ENCODE assay signal across 10 mouse cellular contexts in genomic region chr15:85673506-85673905, GRCm38 (mm10).
DNase-seq lines count a peak whose midpoint lies in the region; ATAC-seq and TF ChIP-seq lines count a peak whose summit lies in the region.
"Had no signal": no experiment of that assay in that cellular context is flagged by ENCODE, and none has a peak within 500 bp of the region (broad histone marks: within the 10 kb centered on the region; RNA-seq: fewer than 3 reads in every experiment).

No protein-coding gene starts in this region.

- H3K4me3 ChIP-seq in heart, postnatal 0 days (ENCODE audit: low read depth, low read length) = peak overlapping the region; percentile 84
- peak overlapping the region; percentile 2 for H3K4me3 ChIP-seq in testis, adult 2 months (ENCODE audit: control insufficient read depth, low read depth, low read length)
- H3K4me3 ChIP-seq in intestine, embryonic 15.5 days (replicated peaks) = peak overlapping the region; percentile 20
- H3K4me3 ChIP-seq in stomach, postnatal 0 days (ENCODE audit: low read depth, low read length) = peak overlapping the region; percentile 91

- TF ChIP-seq POLR2A in testis, adult 2 months (IDR thresholded peaks at IDR 0.05; ENCODE audit: control insufficient read depth, low read depth, low read length) = no peak

- H3K9ac ChIP-seq in heart, postnatal 0 days (replicated peaks; ENCODE audit: low read depth, low read length) = peak overlapping the region; percentile 98
- peak overlapping the region; percentile 21; the same call in 1 of the 2 replicates for H3K9ac ChIP-seq in intestine, embryonic 15.5 days
- peak overlapping the region; percentile 23 for H3K9ac ChIP-seq in stomach, postnatal 0 days (ENCODE audit: low read length)

- TF ChIP-seq CTCF in heart, postnatal 0 days (IDR thresholded peaks at IDR 0.05; ENCODE audit: low read depth) = no peak
- no peak for TF ChIP-seq CTCF in testis, adult 2 months (IDR thresholded peaks at IDR 0.05; ENCODE audit: control insufficient read depth, insufficient read depth, insufficient replicate concordance, low read depth, low read length)
- no peak for TF ChIP-seq CTCF in stomach, postnatal 0 days (IDR thresholded peaks at IDR 0.05; ENCODE audit: low read depth)

- 67% methylated on average over 9 of the region's 9 CpGs for WGBS in heart, postnatal 0 days
- 77% methylated on average over 9 of the region's 9 CpGs for WGBS in intestine, embryonic 15.5 days
- WGBS in stomach, postnatal 0 days = 49% methylated on average over 9 of the region's 9 CpGs

- TF ChIP-seq EP300 in heart, postnatal 0 days (IDR thresholded peaks at IDR 0.05; ENCODE audit: low read depth) = no peak
- no peak for TF ChIP-seq EP300 in stomach, postnatal 0 days (optimal IDR thresholded peaks at IDR 0.05)

- no peaks in the 10 kb centered on the region for H3K27me3 ChIP-seq in heart, postnatal 0 days (ENCODE audit: control insufficient read depth, insufficient read depth, low read length)
- H3K27me3 ChIP-seq in testis, adult 2 months (ENCODE audit: control insufficient read depth, insufficient read depth, low read length) = no peaks in the 10 kb centered on the region
- H3K27me3 ChIP-seq in intestine, embryonic 15.5 days (replicated peaks) = peaks cover 39% of the 10 kb centered on the region
- H3K27me3 ChIP-seq in stomach, postnatal 0 days (ENCODE audit: control insufficient read depth, insufficient read depth, low read length) = no peaks in the 10 kb centered on the region
- H3K27me3 ChIP-seq: Patski had no signal

- H3K4me2 ChIP-seq in heart, postnatal 0 days (ENCODE audit: low read depth, low read length) = peak overlapping the region; percentile 64
- H3K4me2 ChIP-seq in intestine, embryonic 15.5 days (replicated peaks) = peak overlapping the region; percentile 85
- H3K4me2 ChIP-seq in stomach, postnatal 0 days (replicated peaks; ENCODE audit: low read depth) = peak overlapping the region; percentile 82

- H3K27ac ChIP-seq in heart, postnatal 0 days (ENCODE audit: low read depth) = no peak overlapping the region
- H3K27ac ChIP-seq in testis, adult 2 months (ENCODE audit: control insufficient read depth, insufficient read depth, low read depth, low read length) = peak overlapping the region; percentile 40; the same call in 1 of the 2 replicates
- H3K27ac ChIP-seq in intestine, embryonic 15.5 days = no peak overlapping the region
- no peak overlapping the region for H3K27ac ChIP-seq in stomach, postnatal 0 days (replicated peaks)

- intact Hi-C loops in left cerebral cortex, postnatal 25 days (cut with DNase I) = loop anchor here (2.0 kb wide), 1 partner anchor 35 kb away; no protein-coding TSS in a partner anchor

- no peak for ATAC-seq in heart, postnatal 0 days (ENCODE audit: insufficient read depth, low read depth)
- no peak for ATAC-seq in intestine, embryonic 15.5 days
- ATAC-seq in stomach, postnatal 0 days (ENCODE audit: low FRiP score, low TSS enrichment) = no peak
- ATAC-seq: Patski had no signal

- peaks cover 13% of the 10 kb centered on the region; the same call in 1 of the 2 replicates for H3K36me3 ChIP-seq in heart, postnatal 0 days (replicated peaks; ENCODE audit: control insufficient read depth, insufficient read depth, low read length)
- H3K36me3 ChIP-seq in testis, adult 2 months (ENCODE audit: control insufficient read depth, insufficient read depth, low read length) = no peaks in the 10 kb centered on the region
- no peaks in the 10 kb centered on the region for H3K36me3 ChIP-seq in intestine, embryonic 15.5 days
- no peaks in the 10 kb centered on the region for H3K36me3 ChIP-seq in stomach, postnatal 0 days (ENCODE audit: control insufficient read depth, insufficient read depth, low read length)

- no peaks in the 10 kb centered on the region for H3K9me3 ChIP-seq in heart, postnatal 0 days (replicated peaks; ENCODE audit: control insufficient read depth, low read length)
- H3K9me3 ChIP-seq in intestine, embryonic 15.5 days = no peaks in the 10 kb centered on the region
- no peaks in the 10 kb centered on the region for H3K9me3 ChIP-seq in stomach, postnatal 0 days (ENCODE audit: control insufficient read depth, low read length)

- H3K4me1 ChIP-seq in heart, postnatal 0 days (ENCODE audit: control insufficient read depth, insufficient read depth) = peaks cover 54% of the 10 kb centered on the region
- H3K4me1 ChIP-seq in testis, adult 2 months (ENCODE audit: control insufficient read depth, insufficient read depth, low read length) = peaks cover 9% of the 10 kb centered on the region
- H3K4me1 ChIP-seq in intestine, embryonic 15.5 days (replicated peaks) = peaks cover 8% of the 10 kb centered on the region
- H3K4me1 ChIP-seq in stomach, postnatal 0 days (replicated peaks; ENCODE audit: control insufficient read depth, insufficient read depth) = peaks cover 10% of the 10 kb centered on the region

- DNase-seq in heart, postnatal 0 days (ENCODE audit: low spot score) = no peak
- no peak for DNase-seq in heart, adult 9 months (ENCODE audit: low spot score in 2 of 2)
- DNase-seq in testis, postnatal 14 days (ENCODE audit: low spot score) = no peak
- DNase-seq in stomach, postnatal 0 days (ENCODE audit: low spot score) = no peak
- DNase-seq in frontal cortex, adult 2 months (ENCODE audit: extremely low spot score in 1 of 2, low spot score in 1 of 2) = no peak
- no peak for DNase-seq in left cerebral cortex, postnatal 25 days (ENCODE audit: low spot score in 2 of 2)
- DNase-seq: kidney, postnatal 10 days had no signal

Comparison
In these comparisons a context has a peak if more than half of its experiments do, and no peak if none do; other contexts are left out.
1. H3K4me3 ChIP-seq: peak in every context shown above with its lines; median percentile 91 in stomach, postnatal 0 days; 84 in heart, postnatal 0 days; 20 in intestine, embryonic 15.5 days; 2 in testis, adult 2 months.
2. H3K9ac ChIP-seq: peak in every context shown above with its lines; median percentile 98 in heart, postnatal 0 days; 23 in stomach, postnatal 0 days; 21 in intestine, embryonic 15.5 days.